ENCODE assay signal across 29 mouse cellular contexts in the genomic region with DNA sequence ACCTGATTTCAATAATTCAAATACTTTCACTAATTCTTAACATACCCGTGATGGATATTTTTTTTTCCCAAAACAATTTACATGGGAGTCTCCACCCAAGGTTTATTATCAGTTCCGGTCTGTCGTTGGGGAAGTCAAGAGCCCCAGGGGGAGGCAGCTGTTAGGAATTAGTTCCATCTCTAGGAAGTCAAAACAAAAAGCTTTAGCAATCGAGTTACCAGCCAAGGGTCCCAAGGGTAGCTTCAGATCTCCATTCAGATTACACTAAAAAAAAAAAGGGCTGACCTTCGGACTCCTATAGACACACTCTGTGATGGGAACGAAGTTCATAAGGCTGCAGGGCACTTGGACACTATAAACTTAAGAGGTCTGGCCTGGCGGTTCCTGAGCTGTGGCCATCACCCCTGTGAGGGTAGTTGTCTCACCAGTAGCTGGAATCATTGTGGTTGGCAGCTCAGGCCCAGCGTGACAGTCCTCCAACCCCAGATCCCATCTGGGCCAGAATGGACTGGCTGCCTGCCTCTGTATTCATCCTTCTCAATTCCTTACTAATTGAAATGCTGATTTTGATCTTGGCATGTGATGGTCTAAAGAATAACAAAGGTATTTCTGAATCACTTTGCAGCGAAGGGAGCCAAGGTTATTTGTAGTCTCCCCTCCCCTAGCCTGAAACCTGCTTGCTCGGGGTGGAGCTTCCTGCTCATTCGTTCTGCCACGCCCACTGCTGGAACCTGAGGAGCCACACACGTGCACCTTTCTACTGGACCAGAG. TPM values are rescaled to one million over a fixed set of nuclear protein-coding genes. Genes with fewer than 3 reads are reported as not detected.
DNase-seq lines count a peak whose midpoint lies in the region; ATAC-seq and TF ChIP-seq lines count a peak whose summit lies in the region.
"Had no signal": no experiment of that assay in that cellular context is flagged by ENCODE, and none has a peak within 500 bp of the region (broad histone marks: within the 10 kb centered on the region; RNA-seq: fewer than 3 reads in every experiment).

No protein-coding gene starts in this region.

- H3K9me3 ChIP-seq in ES-E14 (ENCODE audit: control insufficient read depth, insufficient read depth, low read depth, low read length) = no peaks in the 10 kb centered on the region
- H3K9me3 ChIP-seq in embryonic facial prominence, embryonic 14.5 days (ENCODE audit: control insufficient read depth, low read length) = no peaks in the 10 kb centered on the region
- H3K9me3 ChIP-seq: forebrain, embryonic 13.5 days; hindbrain, embryonic 15.5 days; liver, embryonic 15.5 days had no signal

- H3K27ac ChIP-seq in ES-E14 (ENCODE audit: insufficient read depth, low read depth, low read length, poor library complexity, severe bottlenecking) = no peak overlapping the region
- no peak overlapping the region for H3K27ac ChIP-seq in embryonic facial prominence, embryonic 14.5 days (replicated peaks; ENCODE audit: low read depth, low read length)
- H3K27ac ChIP-seq: forebrain, embryonic 13.5 days; hindbrain, embryonic 15.5 days; kidney, embryonic 15.5 days; layer of hippocampus, adult 2 months; limb, embryonic 12.5 days; liver, embryonic 15.5 days had no signal

- no peaks in the 10 kb centered on the region for H3K4me1 ChIP-seq in ES-E14 (ENCODE audit: control insufficient read depth in 2 of 2, insufficient read depth in 2 of 2, low read length in 2 of 2, poor library complexity in 1 of 2)
- no peaks in the 10 kb centered on the region for H3K4me1 ChIP-seq in embryonic facial prominence, embryonic 14.5 days (ENCODE audit: control insufficient read depth, insufficient read depth, low read length)
- H3K4me1 ChIP-seq: forebrain, embryonic 13.5 days; hindbrain, embryonic 15.5 days; kidney, embryonic 15.5 days; limb, embryonic 12.5 days; liver, embryonic 15.5 days had no signal

- WGBS in embryonic facial prominence, embryonic 14.5 days = 45% methylated on average over 12 of the region's 13 CpGs

- in situ Hi-C loops in ES-E14 (cut with MboI; ENCODE audit: low sequenced_read_pairs in 2 of 2, unreplicated experiment in 2 of 2) = no loop called here

- H3K27me3 ChIP-seq in embryonic facial prominence, embryonic 14.5 days (replicated peaks; ENCODE audit: control insufficient read depth, insufficient read depth, low read length) = no peaks in the 10 kb centered on the region
- H3K27me3 ChIP-seq: CH12.LX; forebrain, embryonic 13.5 days; hindbrain, embryonic 15.5 days; kidney, embryonic 15.5 days; limb, embryonic 12.5 days; liver, embryonic 15.5 days; Patski had no signal

- no peak for ATAC-seq in embryonic facial prominence, embryonic 14.5 days (ENCODE audit: low read depth)
- ATAC-seq: forebrain, embryonic 13.5 days; inflammation-experienced regulatory T-cells, adult 6 months; Patski had no signal

- H3K4me2 ChIP-seq in embryonic facial prominence, embryonic 14.5 days (ENCODE audit: low read depth, low read length) = no peak overlapping the region
- H3K4me2 ChIP-seq: forebrain, embryonic 13.5 days; heart, embryonic 11.5 days; hindbrain, embryonic 15.5 days; kidney, embryonic 15.5 days; limb, embryonic 12.5 days; liver, embryonic 15.5 days; lung, embryonic 14.5 days had no signal

- no peak overlapping the region for H3K9ac ChIP-seq in ES-E14 (ENCODE audit: insufficient read depth, low read depth, low read length, poor library complexity, severe bottlenecking)
- no peak overlapping the region for H3K9ac ChIP-seq in embryonic facial prominence, embryonic 14.5 days (ENCODE audit: low read depth, low read length)
- H3K9ac ChIP-seq: forebrain, embryonic 13.5 days; hindbrain, embryonic 15.5 days; kidney, embryonic 15.5 days; limb, embryonic 12.5 days; liver, embryonic 15.5 days; lung, embryonic 14.5 days had no signal

- peak; percentile 8 for DNase-seq in gastrocnemius, postnatal 25 days
- DNase-seq in gastrocnemius, postnatal 4 days (ENCODE audit: low spot score in 2 of 2) = no peak
- DNase-seq in ES-E14 (ENCODE audit: low read depth, low spot score) (peak; percentile 6), ZHBTc4 (ENCODE audit: low read depth, low spot score) (peak; percentile 49)
- peak; percentile 55 for DNase-seq in embryonic facial prominence, embryonic 14.5 days (ENCODE audit: low spot score)
- no peak for DNase-seq in layer of hippocampus, postnatal 14 days (ENCODE audit: low spot score in 2 of 2)
- DNase-seq: adrenal gland, postnatal 25 days; cerebellum, adult 9-11 months; gastrocnemius, postnatal 10 days; heart, adult 18-20 months; heart, postnatal 4 days; kidney, adult 18-20 months; kidney, postnatal 25 days; layer of hippocampus, postnatal 36 days; lung, embryonic 14.5 days; lung, postnatal 14 days; midbrain, embryonic 14.5 days; thymus, adult 2 months; thymus, postnatal 36 days had no signal

- no peaks in the 10 kb centered on the region for H3K36me3 ChIP-seq in ES-E14 (ENCODE audit: control insufficient read depth, insufficient read depth, low read length, poor library complexity, severe bottlenecking)
- no peaks in the 10 kb centered on the region for H3K36me3 ChIP-seq in embryonic facial prominence, embryonic 14.5 days (ENCODE audit: control insufficient read depth, insufficient read depth, low read length)
- H3K36me3 ChIP-seq: hindbrain, embryonic 15.5 days; kidney, embryonic 15.5 days; limb, embryonic 12.5 days; liver, embryonic 15.5 days had no signal

- no peak overlapping the region for H3K4me3 ChIP-seq in ES-E14 (ENCODE audit: insufficient read depth in 1 of 2, low read depth in 1 of 2, low read length in 2 of 2, poor library complexity in 1 of 2, severe bottlenecking in 1 of 2)
- no peak overlapping the region for H3K4me3 ChIP-seq in embryonic facial prominence, embryonic 14.5 days (ENCODE audit: low read depth, low read length)
- H3K4me3 ChIP-seq: forebrain, embryonic 13.5 days; hindbrain, embryonic 15.5 days; kidney, embryonic 15.5 days; layer of hippocampus, adult 2 months; limb, embryonic 12.5 days; liver, embryonic 15.5 days had no signal

TF ChIP-seq in ES-E14, 5 proteins besides CTCF, POLR2A, EP300 and RAD21:
- TF ChIP-seq HCFC1 (IDR thresholded peaks at IDR 0.05; ENCODE audit: borderline replicate concordance, insufficient read depth, low read length) = no peak
- no peak for TF ChIP-seq MAFK (IDR thresholded peaks at IDR 0.05; ENCODE audit: insufficient read depth, low read depth, low read length)
- TF ChIP-seq CHD2 (IDR thresholded peaks at IDR 0.05; ENCODE audit: low read depth, low read length) = no peak
- no peak for TF ChIP-seq ZNF384 (IDR thresholded peaks at IDR 0.05; ENCODE audit: low read depth, low read length)
- TF ChIP-seq ZC3H11A (IDR thresholded peaks at IDR 0.05; ENCODE audit: borderline replicate concordance, low read depth, low read length) = no peak

RNA-seq across cellular contexts. Expression of a gene that starts 44.1 kb away (rescaled TPM):
- total RNA-seq in gastrocnemius, postnatal 25 days (2021) = 1 to 10 TPM; 8.2 to 9.4 TPM
- 10 to 100 TPM; 20.2 to 20.8 TPM for total RNA-seq in gastrocnemius, postnatal 4 days (2021)
- 18.5 and 21.0 TPM in 2 replicates for total RNA-seq in ES-E14 (2012; rRNA removed)
- 14.1 and 15.5 TPM in 2 replicates for polyA plus RNA-seq in embryonic facial prominence, embryonic 14.5 days (2014; fragmentation: Nextera tagmentation; extraction: Ambion mirVana)
- 10 to 100 TPM; 15.4 to 15.7 TPM for total RNA-seq in layer of hippocampus, postnatal 14 days (2021)

Comparison
In these comparisons a context has a peak if more than half of its experiments do, and no peak if none do; other contexts are left out.
1. DNase-seq: peak in gastrocnemius, postnatal 25 days (single experiment), ES-E14 (single experiment), ZHBTc4 (single experiment) and embryonic facial prominence, embryonic 14.5 days (single experiment); none in gastrocnemius, postnatal 4 days (0 of 2) and layer of hippocampus, postnatal 14 days (0 of 2).